Mouse (Mus musculus): ENCODE results near the gene Ace.

DNA sequence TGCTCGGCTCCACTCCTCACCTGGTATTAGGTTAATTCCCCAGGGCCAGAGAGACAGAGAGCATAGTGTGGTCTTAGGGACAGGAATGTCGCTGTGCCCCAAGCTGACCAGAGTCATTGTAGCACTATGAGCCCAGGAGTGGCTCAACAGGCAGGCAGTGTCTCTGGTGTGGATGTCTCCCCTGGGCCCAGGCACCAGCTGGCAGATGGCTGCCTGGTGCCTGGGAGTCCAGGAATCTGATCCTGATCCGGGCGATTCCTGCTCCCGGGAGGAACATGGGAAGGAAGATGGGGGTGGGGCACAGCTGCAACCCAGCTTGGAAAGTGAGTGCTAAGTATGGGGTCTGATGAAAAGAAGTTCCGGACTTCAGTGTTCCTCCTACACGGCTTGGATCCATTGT, 45.0 kb downstream of the Ace start:
- no peak for TF ChIP-seq POLR2A (IDR thresholded peaks at IDR 0.05; ENCODE audit: low read depth, low read length)
- TF ChIP-seq CTCF (IDR thresholded peaks at IDR 0.05; ENCODE audit: extremely low read depth, insufficient read length, insufficient replicate concordance, low read depth, low read length): no peak
